Mouse (Mus musculus) brain, embryonic 14.5 days (tissue): ENCODE results near the gene Olfr835.

Experiments used
- CTCF ChIP-seq: fragments of 200-500 bp; IDR thresholded peaks from 2 replicates; pipeline ENCODE4 v1.5.1; 2012; ENCODE audit warnings: inconsistent platforms, mild to moderate bottlenecking, moderate library complexity, borderline replicate concordance; ENCODE audit not compliant: insufficient read depth, insufficient read length; ENCODE audit errors: extremely low read depth
- POLR2A ChIP-seq: fragments of 200-500 bp; IDR thresholded peaks from 2 replicates; pipeline ENCODE4 v1.6.1; 2012; ENCODE audit warnings: mild to moderate bottlenecking, inconsistent platforms, borderline replicate concordance; ENCODE audit not compliant: poor library complexity, insufficient read depth, insufficient read length, severe bottlenecking; ENCODE audit errors: extremely low read depth

- TF ChIP-seq CTCF (no peak), POLR2A (no peak)
Observed at GRCm38 (mm10) chr9:18987690-18988089, 44.8 kb upstream of the Olfr835 start, which contains the start of gene Olfr834.
